Mouse (Mus musculus) layer of hippocampus, adult 9-10 months (tissue): Measurements from ENCODE around the gene Cryl1.

Experiments
- DNase-seq: peaks from one replicate; pipeline ENCODE4 v3.0.0; 2022; ENCODE audit warnings: low spot score

Cryl1 gene

GRCm38 (mm10) chr14:57318812-57319211 is 79.5 kb downstream of the Cryl1 start:
- no peak for DNase-seq

DNA sequence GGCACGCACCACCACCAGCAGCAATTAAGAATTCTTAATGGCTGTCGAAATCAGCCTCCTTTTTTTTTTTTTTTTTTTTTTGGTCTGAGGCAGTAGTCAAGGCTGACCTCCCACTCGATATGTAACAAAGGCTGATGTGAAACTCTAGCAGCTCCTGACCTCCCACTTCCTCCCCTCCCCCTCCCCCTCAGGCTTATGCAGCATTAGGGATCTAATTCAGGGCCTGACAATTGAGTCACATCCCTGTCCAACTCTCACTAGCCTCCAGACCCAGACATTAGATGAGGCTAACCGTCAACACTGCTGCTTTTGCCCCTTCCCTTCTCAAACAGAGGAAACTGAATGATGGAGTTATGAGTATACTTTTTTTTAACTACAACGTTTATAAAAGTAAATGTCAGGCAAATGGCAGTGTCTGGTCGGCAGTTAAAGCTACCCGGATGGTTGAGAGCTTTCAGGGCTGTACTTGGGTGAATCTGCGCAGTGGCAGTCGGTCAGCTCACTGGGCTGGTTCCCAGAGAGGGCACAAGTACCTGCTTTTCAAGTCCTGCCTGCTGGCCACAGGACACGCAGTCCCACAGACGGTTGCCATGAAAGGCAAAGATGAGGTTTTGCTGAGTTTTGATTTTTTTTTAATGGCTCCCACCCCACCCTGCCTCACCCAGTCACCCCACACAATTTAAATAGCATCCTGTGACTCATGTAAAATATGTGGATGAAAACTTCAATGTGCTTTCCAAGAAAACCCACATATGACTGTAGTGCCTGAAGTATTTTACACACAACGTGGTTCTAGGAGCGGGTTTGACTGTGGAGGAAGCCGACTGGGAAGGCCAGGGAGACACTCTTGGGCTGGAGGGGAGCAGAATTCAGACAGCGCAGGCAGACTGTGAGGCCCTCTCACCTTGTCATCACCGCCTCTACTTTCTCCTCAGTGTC is 81.4 kb downstream of the Cryl1 start:
- no peak for DNase-seq

GRCm38 (mm10) chr14:57315976-57316375 is 82.4 kb downstream of the Cryl1 start:
- DNase-seq: no peak

- no peak for DNase-seq
These were observed 82.8 kb downstream of the Cryl1 start for GRCm38 (mm10) chr14:57315551-57315950.

GRCm38 (mm10) chr14:57301600-57302230 is 96.6 kb downstream of the Cryl1 start:
- DNase-seq: no peak

GRCm38 (mm10) chr14:57300530-57300929 is 97.8 kb downstream of the Cryl1 start:
- DNase-seq: no peak

DNA sequence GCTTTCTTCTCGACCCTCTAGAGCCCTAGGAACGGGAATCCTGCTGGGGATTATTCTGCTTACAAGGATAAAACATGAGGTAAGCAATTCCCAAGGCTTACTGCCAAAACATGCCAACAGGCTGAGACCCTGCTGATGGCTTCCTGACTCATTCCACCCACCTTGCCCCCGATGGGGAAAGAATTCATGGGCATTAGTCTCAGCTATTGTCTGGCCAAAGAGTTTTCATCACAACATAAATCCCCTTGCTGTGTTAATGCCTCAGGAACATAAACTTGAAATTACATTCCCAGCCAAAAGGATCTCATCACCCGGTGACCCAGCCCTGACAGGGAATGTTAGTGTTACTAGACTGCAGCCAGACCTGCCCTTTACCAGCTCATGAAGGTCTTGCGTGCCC is 100.7 kb downstream of the Cryl1 start:
- no peak for DNase-seq

GRCm38 (mm10) chr14:57291399-57291942 is 106.9 kb downstream of the Cryl1 start:
- no peak for DNase-seq

DNA sequence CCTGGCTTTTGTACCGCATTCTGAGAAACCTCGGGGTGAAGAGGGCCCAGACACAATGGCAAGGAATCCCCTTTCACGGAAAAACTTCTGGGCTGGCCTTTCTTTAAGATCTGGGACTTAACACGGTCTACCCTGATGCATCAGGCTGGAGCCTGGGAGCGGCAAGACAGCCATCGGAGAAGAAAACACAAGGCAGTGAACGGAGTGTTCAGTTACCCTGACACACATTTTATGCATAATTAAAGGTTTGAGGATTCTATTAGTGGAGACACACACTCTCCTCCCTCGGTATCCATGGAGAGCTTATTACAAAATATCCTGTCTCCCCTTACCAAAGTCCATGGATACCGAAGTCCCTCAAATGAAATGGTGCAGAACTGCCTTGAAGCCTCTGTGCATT is 109.2 kb downstream of the Cryl1 start:
- no peak for DNase-seq

DNA sequence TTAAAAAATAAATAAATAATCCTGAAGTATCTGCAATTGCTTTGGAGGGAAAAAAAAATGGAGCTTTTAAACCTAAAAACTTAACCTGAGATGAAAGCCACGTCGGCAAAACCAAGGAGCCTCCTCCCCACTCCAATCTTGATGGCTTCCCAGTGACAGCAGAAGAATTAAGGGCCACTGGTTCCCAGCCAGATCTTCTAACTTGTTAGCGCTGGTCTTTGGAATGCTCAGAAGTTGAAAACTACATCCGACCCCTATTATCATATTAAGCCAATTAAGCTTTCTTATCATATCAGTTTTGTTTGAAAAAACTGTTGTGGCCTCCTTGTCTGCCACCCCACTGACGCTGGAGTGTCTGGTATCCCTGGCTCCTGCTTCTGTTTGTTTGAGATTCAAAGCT is 114.5 kb downstream of the Cryl1 start:
- DNase-seq: no peak

GRCm38 (mm10) chr14:57282591-57282990 is 115.7 kb downstream of the Cryl1 start:
- no peak for DNase-seq

DNA sequence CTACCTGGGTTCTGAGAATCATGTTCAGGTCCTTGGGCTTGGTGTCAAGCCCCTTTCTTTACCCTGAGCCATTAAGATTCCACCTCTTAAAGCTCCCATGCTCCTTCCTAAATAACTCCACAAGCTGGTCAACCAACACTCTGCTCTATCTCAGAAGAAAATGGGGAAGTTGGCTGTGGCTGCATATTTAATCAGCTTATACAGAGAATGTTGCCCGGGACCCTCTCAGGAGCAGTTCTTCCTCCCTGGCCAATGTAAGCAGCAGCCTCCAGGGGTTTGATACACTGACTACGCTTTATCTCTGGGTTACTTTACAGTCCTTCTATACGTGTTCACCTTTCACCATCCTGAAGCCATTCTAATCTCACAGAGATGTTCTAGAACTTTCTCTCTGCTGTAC is 117.5 kb downstream of the Cryl1 start:
- DNase-seq: no peak

- no peak for DNase-seq
These were observed 121.8 kb downstream of the Cryl1 start for GRCm38 (mm10) chr14:57276481-57277012.

DNA sequence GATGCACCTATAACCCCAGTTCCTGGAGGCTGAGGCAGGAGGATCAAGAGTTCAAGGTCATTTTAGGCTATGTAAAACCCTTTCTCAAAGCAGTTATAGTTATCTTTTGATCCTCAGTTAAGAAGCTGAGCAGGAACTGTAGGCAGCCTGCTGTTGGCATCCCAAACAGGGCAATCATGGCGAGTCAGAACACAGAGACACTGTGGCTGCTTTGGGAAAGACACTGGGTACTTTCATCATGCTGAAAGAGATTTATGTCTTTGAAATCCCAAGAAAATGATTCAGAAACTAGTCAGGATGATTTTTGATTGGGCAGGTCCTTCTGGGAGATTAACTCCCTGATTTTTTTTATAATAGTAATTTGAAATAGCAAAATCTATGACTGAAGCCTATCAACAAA is 126.0 kb downstream of the Cryl1 start:
- no peak for DNase-seq

- no peak for DNase-seq
These were observed 126.5 kb downstream of the Cryl1 start for GRCm38 (mm10) chr14:57271861-57272260.

DNA sequence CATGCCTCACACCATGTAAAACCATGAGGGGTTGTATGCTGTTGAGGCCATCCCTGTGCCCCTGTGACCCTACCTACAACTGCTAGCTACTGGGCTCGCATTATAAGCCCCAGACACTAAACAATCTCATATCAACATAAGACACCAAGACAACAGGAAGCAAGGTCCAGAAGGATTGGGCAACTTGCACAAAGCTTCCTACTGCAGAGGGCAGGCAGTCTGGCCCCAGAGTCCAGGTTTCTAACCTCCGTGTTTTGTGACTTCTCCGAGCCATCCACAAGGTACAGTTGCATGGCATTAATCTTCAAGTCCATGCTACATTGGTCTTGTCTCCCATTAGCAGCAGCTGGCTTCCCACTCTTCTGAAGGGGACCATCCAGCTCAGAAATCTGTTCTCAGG is 129.4 kb downstream of the Cryl1 start:
- DNase-seq: no peak

GRCm38 (mm10) chr14:57268344-57268743 is 130.0 kb downstream of the Cryl1 start:
- DNase-seq: no peak

DNA sequence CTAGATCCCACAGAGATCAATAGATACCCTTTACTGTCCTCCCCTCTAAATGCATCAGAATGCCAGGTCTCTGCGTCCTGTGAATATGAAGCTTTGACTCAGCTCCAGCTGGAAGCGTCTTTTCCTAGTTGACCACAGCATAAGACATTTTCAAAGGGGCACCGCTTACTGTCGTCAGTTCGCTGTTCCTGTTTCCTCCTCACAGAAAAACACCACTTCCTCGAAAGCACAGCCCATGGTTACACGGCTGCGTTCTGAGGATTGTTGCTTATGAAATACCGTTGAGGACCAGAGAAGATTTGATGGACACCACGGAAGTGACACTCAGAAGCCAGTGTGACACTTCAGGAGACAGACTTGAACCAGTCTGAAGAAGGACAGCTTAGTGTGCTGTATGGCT is 134.4 kb downstream of the Cryl1 start:
- no peak for DNase-seq

DNA sequence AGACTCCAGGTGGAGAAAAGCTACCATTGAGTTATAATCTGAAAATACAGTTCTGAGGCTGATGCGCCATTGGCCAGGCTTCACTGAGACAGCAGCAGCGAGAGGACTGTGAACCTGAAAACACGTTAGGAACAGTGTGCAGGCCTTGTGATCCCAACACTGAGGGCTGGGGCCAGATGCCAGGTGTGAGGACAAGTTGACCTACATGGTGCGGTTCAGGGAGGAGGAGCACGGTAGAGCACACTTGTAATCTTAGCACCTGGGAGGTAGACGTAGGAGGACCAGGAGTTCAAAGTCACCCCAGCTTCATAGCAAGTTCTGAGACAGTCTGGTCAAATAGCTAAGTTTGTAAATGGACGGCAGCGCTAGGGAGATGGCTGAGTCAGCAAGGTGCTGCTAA is 139.0 kb downstream of the Cryl1 start:
- DNase-seq: no peak

DNA sequence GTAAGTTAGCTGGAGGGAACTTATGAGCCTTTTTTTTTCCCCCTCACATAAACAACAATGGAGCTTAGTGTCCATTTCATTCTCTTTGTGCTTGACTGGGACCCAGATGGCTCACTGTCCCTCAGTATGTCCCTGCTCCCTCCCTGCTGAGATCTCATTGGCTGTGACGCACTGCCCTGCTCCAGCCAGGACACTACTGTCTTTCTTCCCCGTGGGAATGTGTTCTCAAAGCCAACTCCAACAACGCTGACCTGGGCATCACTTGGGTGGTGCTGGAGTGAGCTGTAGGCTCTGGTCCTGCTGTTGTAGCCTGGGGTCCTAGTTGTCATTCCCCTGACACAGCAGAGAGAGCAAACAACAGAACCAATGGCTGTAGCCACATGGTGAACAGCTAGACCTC is 149.7 kb downstream of the Cryl1 start:
- no peak for DNase-seq

GRCm38 (mm10) chr14:57246575-57246974 is 151.8 kb downstream of the Cryl1 start:
- no peak for DNase-seq

- no peak for DNase-seq
These were observed 155.4 kb downstream of the Cryl1 start for GRCm38 (mm10) chr14:57242978-57243377.

DNA sequence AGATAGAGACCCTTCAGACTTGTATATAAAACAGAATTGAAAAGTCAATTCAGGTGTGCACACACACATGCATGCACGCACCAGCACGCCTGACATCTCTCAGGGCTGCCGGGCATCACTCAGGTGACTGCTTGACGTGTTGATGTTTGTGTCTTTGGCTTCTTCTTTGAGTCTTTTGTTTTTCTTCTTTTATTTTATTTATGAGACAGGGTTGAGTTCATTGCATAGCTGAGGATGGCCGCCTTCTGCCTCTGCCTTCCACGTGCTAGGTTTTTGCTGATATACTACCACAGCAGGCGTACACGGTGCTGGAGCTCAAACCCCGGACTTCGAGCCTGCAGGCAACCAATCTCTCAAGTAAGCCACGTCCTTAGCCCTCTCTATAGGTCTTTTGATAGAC is 163.1 kb downstream of the Cryl1 start:
- no peak for DNase-seq
